Mouse (Mus musculus): ENCODE measurements around the gene Crebbp.
"Not testable (repeated sequence)": the region's sequence is repeated elsewhere in the genome, so short reads cannot be mapped to it uniquely, and the experiment has no call there.

Crebbp gene

GRCm38 (mm10) chr16:4160246-4160897 is 53.4 kb downstream of the Crebbp start:
- DNase-seq (ENCODE audit: low spot score in 2 of 2): no peak

GRCm38 (mm10) chr16:4153121-4153520 is 60.7 kb downstream of the Crebbp start:
- DNase-seq (ENCODE audit: low spot score in 2 of 2): no peak

DNA sequence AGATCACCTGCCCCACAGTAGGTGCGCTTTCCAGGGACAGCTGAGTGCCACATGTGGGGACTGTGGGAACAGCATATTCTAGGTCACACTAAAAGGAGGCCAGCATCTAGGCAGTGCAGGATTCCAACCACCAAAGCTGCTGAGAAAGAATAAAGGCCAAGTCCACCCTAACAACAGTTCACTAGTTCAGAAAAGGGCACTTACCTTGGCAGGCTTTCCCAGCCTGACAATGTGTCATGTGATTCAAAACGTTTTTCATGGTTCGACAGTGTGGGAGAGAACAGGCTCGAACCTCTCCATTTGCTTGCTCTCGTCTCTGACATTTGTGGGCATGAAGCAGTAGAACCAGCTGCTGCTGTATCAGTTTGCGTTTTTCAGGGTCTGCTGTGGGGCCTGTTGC is 75.3 kb downstream of the Crebbp start:
- no peak for DNase-seq (ENCODE audit: low spot score in 2 of 2)

GRCm38 (mm10) chr16:4133754-4134153 is 80.0 kb downstream of the Crebbp start:
- no peak for DNase-seq (ENCODE audit: low spot score in 2 of 2)

GRCm38 (mm10) chr16:4128894-4129293 is 84.9 kb downstream of the Crebbp start:
- DNase-seq (ENCODE audit: low spot score in 2 of 2): no peak

DNA sequence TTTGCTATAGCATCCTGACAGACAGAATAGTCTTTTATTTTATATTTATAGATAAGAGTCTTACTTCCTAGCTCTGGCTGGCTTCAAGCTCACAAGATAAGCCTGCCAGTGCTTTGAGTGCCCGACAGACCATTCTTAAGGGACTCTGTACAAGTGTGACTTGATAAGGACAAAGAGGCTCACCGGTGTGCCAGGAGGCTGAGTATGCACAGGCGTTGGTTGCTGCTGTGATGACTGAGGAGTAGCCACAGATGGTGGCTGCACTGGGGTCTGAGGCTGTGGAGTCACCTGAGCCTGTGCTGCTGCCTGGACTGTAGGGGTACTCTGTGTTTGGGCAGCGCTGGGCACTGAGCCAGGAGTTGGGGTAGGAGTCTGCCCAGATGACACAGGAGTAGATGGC is 96.7 kb downstream of the Crebbp start:
- peak in 1 of 2 experiments; percentile 17 for DNase-seq (ENCODE audit: low spot score in 2 of 2)

DNA sequence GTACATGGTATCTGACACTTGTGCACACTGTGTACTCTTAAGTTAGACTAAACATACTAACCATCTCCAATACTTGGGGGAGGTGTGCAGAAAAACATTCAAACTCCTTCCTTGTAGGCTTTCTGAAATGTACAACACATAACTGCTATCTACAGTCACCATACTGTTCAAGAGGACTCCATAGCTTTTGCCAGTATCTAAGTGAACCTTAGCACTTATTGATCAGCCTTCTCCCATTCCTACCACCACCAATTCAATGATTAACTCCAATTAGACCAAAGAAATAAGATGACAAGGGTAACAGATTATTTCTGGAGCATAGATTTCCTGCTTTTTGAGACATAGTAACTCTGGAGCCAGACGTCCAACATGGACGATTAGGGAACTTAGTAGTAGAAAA is 113.4 kb downstream of the Crebbp start:
- DNase-seq (ENCODE audit: low spot score in 2 of 2): no peak

DNA sequence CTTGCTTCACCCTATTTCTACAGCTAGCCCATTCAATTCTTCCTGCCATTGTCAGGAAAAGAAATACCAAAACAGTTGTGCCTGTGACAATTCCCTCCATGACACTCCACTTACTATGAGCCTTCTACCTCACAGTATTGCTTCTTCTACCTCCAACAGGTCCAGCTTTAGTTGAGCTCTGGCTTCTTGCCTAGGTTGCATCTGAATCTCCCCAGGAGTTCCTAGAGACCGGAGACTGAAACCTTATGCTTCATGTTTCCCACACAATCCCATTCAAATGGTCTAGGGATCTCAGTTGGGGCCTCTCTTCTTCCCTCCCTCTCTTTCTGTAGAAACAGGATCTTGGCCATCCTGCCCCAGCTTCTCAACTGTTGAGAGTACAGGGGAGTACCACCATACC is 116.3 kb downstream of the Crebbp start:
- no peak for DNase-seq (ENCODE audit: low spot score in 2 of 2)

GRCm38 (mm10) chr16:4096898-4097297 is 116.9 kb downstream of the Crebbp start:
- no peak for DNase-seq (ENCODE audit: low spot score in 2 of 2)

GRCm38 (mm10) chr16:4096141-4096540 is 117.7 kb downstream of the Crebbp start:
- no peak for DNase-seq (ENCODE audit: low spot score in 2 of 2)

DNA sequence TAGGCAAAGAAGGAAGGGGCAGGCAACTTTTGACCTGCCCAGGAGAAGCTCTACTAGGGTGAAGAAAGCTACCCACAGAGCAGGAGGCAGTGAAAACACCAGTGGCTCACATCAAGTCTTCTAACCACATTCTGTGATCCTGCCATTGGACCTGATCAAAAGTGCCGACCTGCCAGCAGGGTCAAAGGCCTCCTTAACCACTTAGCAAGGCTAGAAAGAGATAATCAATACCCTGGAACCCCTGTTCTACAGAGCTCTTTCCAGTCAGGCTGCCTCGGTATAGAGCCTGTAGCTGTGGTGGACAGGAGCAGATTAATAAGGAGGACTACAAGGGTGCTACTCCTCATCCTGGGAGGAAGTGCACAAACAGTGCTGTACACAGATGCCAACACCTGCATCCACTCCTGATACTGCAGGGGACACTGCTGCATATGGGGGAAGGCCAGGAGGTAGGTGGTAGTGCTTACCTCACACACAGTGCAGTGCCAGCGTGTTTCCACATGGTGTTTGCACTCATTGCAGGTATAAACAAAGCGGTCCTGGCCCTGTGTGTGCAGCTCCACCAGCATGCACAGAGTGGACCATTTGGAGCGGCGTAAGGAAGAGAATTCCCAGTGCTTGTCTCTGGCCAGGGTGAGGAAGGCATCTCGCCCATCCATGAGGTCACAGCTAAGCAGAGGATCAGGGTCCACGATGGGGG is 126.4 kb downstream of the Crebbp start:
- no peak for DNase-seq (ENCODE audit: low spot score in 2 of 2)

DNA sequence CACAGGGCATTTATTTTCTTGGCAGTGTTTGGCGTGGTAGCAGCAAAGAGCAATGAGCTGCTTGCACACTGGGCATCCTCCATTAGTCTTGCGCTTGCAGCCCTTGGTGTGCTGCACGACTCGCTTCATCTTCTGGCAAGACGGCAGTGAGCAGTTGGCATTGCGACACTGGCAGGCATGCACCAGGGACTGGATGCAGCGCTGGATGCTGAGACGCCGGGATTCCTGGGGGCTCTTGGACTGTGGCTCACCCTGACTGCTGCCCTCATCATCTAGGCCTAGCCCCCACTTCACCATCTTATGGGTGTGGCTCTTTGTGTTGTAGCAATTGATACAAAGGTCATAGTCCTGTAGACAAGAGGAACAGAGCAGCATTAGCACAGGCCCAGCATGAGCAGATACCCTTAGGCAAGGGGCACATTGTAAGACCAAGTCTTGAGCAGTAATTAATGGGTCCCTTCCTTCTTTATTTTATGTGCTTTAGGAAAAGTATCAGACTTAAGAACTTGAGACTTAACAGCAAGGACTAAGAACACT is 127.9 kb downstream of the Crebbp start:
- DNase-seq (ENCODE audit: low spot score in 2 of 2): no peak

DNA sequence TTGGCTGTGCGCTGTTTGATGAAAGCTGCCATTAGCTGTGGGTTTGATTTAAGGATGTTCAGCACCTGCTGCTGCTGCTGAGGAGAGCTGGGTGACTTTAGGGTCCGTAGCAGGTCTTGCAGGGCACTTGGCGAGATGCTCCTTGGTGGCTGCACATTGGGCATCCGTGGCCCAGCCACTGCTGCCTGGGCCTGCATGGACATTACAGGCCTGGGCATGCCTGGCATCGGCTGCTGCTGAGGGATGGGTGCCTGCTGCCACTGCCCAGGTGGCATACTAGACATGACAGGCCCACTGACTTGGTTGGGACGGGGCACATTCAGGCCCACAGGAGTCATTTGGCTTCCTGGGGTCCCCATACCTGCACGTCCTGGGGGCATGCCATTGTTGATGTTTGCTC is 128.7 kb downstream of the Crebbp start:
- no peak for DNase-seq (ENCODE audit: low spot score in 2 of 2)

DNA sequence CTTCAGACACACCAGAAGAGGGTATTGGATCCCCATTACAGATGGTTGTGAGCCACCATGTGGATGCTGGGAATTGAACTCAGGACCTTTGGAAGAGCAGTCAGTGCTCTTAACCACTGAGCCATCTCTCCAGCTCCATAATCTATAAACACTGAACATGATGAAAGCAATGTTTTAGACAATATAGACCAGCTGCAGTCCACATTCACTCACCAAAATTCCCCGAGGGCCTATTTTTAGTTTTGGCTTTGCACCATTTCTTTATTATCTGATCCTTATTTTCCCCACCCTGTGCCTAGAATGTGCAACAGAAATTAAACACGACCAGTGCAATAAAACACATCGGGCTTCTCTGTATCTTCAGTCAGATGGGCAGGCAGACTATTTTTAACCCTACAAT is 133.4 kb downstream of the Crebbp start:
- DNase-seq (ENCODE audit: low spot score in 2 of 2): not testable (repeated sequence)

DNA sequence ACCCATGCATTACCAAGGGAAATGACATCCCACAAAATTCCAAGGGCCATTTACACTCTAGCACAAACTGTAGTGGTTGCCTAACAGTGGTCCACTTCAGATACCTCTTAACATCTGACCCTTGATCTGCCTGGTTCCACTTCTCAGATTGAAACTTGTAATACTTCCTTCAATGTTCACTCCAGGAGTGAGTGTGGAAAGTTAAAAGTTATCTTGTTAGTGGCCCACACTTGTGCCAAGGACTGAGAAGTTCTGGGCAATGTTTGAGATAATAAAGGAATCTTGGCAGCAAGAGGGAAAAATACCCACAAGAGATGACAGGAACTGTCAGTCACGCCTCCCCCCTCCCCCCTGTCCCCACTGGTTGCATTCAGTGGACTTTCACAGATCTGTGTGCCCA is 134.1 kb downstream of the Crebbp start:
- no peak for DNase-seq (ENCODE audit: low spot score in 2 of 2)

DNA sequence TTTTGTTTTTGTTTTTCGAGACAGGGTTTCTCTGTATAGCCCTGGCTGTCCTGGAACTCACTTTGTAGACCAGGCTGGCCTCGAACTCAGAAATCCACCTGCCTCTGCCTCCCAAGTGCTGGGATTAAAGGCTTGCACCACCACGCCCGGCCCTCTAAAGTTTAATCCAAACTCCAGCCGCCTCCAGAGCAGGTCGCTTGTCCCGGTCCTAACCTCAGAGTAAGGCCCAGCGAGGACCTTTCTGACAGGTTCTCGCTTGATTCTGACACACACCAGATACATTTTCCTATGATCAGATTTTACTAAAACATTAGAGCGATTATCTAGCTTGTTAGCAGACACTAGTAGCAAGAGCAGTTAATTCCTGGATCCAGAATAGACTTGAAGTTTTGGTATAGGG is 135.5 kb downstream of the Crebbp start:
- DNase-seq (ENCODE audit: low spot score in 2 of 2): not testable (repeated sequence)

GRCm38 (mm10) chr16:4077384-4078061 is 136.3 kb downstream of the Crebbp start, which contains the start of gene Trap1:
Gene Trap1 (minus strand): TSS chr16:4077827.
- DNase-seq (ENCODE audit: low spot score in 2 of 2): peak; percentile 95 to 99

GRCm38 (mm10) chr16:4074836-4075235 is 139.0 kb downstream of the Crebbp start:
- DNase-seq (ENCODE audit: low spot score in 2 of 2): no peak

GRCm38 (mm10) chr16:4074297-4074696 is 139.5 kb downstream of the Crebbp start:
- no peak for DNase-seq (ENCODE audit: low spot score in 2 of 2)

- DNase-seq (ENCODE audit: low spot score in 2 of 2): peak; percentile 64 to 84
Observed at GRCm38 (mm10) chr16:4068588-4068987, 145.2 kb downstream of the Crebbp start.

- DNase-seq (ENCODE audit: low spot score in 2 of 2): no peak
Observed at GRCm38 (mm10) chr16:4064945-4065344, 148.9 kb downstream of the Crebbp start.

- no peak for DNase-seq (ENCODE audit: low spot score in 2 of 2)
Observed at GRCm38 (mm10) chr16:4053811-4054210, 160.0 kb downstream of the Crebbp start.

DNA sequence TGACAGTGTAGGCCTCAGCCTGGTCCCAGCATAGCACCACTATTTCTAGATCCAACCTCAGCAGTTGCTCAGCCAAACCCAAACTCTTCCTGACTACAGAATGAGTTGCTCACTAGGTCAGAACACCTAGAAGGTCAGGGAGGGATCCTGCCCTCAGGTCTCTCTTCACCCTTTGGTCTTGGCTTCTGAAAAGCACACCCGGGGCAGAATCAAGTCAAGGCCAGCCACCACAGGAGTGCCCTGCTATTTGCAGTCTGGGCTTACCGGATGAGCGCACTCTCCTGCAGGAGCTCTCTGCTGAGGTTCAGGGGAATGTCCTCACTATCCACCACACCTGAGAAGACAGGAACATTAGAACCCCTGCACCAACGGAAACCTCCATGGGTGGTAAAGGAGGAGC is 161.2 kb downstream of the Crebbp start:
- DNase-seq (ENCODE audit: low spot score in 2 of 2): no peak
